Mouse (Mus musculus) neural tube, embryonic 13.5 days (tissue): ENCODE data around the gene Bzw1. TPM values are rescaled to one million over a fixed set of nuclear protein-coding genes. Genes with fewer than 3 reads are reported as not detected.

Experiments used
- ATAC-seq: fragments of 200-750 bp; cut with Nextera tagmentation; 2 replicates; pipeline ENCODE4 v1.8.0; 2017; ENCODE audit warnings: low read depth, mild to moderate bottlenecking, moderate TSS enrichment, moderate library complexity
- H3K27ac ChIP-seq: fragments of 300-500 bp; sonication (generic); replicated peaks from 2 replicates; pipeline ENCODE4 v1.5.1; 2015; ENCODE audit warnings: moderate library complexity, mild to moderate bottlenecking, inconsistent platforms
- H3K27me3 ChIP-seq: fragments of 300-500 bp; sonication (generic); 2 replicates; pipeline ENCODE4 v1.6.1; 2015; ENCODE audit warnings: mild to moderate bottlenecking, inconsistent platforms
- H3K36me3 ChIP-seq: fragments of 300-500 bp; sonication (generic); 2 replicates; pipeline ENCODE4 v1.6.1; 2015; ENCODE audit warnings: mild to moderate bottlenecking, inconsistent platforms
- H3K4me1 ChIP-seq: fragments of 300-500 bp; sonication (generic); replicated peaks from 2 replicates; pipeline ENCODE4 v1.6.1; 2015; ENCODE audit warnings: inconsistent platforms
- H3K4me2 ChIP-seq: fragments of 300-500 bp; sonication (generic); 2 replicates; pipeline ENCODE4 v1.6.1; 2015; ENCODE audit warnings: inconsistent platforms, mild to moderate bottlenecking, moderate library complexity
- H3K4me3 ChIP-seq: fragments of 300-500 bp; sonication (generic); 2 replicates; pipeline ENCODE4 v1.5.1; 2015; ENCODE audit warnings: mild to moderate bottlenecking, inconsistent platforms
- H3K9ac ChIP-seq: fragments of 300-500 bp; sonication (generic); 2 replicates; pipeline ENCODE4 v1.6.1; 2015; ENCODE audit warnings: moderate library complexity, mild to moderate bottlenecking, inconsistent platforms
- H3K9me3 ChIP-seq: fragments of 300-500 bp; sonication (generic); 2 replicates; pipeline ENCODE4 v1.6.1; 2016; ENCODE audit warnings: inconsistent platforms
- WGBS: fragments of 180-500 bp; shearing (Covaris S2); methylation state at CpG from one replicate; pipeline ENCODE4 v1.1.7; 2015; 5-methylcytosine and 5-hydroxymethylcytosine counted together
- polyA plus RNA-seq: library from polyadenylated mRNA; unstranded; fragments of >200 nt; fragmentation: Nextera tagmentation; extraction: Ambion mirVana; gene quantifications from 2 replicates; pipeline ENCODE4 v1.2.1, GENCODE M21; 2015

Bzw1 gene
- polyA plus RNA-seq, result 339 and 361 TPM in 2 replicates

DNA sequence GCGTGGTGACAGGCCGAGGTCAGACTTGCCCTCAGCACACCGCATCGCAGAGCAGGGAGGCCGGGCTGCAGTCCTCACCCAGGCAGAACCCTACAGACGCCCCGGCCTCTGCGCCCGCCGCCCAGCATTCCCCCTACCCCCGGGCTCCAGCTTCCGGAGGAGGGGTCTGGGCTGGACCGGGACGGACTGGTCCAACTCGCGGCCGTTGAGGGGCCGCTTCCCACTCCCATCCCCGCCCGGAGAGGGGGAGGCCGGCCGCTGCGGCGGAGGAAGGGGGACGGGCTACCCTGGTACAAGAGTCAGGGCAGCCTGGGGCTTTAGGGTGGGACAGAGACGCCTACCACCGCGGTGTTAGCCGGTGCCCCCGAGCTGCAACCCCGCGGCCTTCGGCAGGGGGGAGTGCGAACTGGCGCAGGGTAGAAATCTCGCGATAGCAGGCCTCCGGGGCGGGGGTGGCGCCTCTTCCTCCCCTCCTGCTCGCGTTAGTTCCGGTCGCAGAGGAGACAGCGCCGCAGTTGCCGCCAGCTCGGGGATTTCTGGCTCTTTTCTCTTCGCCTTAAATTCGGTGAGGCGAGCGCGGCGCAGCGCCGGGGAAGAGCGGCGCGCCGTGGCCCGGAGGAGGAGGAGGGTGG, at the start of gene Bzw1:
TSS of gene Bzw1 (plus strand) at position 247 of the 632 bp plus-strand sequence.
- Histone ChIP-seq H3K9ac (peak within 1 kb of the TSS; percentile 95), H3K27me3 (no peaks in the 10 kb centered on the region), H3K4me3 (peak within 1 kb of the TSS; percentile 97), H3K4me2 (peak within 1 kb of the TSS; percentile 92), H3K36me3 (peaks cover 28% of the 10 kb centered on the region), H3K27ac (peak within 1 kb of the TSS; percentile 99), H3K4me1 (peaks cover 29% of the 10 kb centered on the region), H3K9me3 (no peaks in the 10 kb centered on the region)
- peak; percentile 98 for ATAC-seq
- WGBS, result under 1% methylated on average over 46 of the region's 61 CpGs

DNA sequence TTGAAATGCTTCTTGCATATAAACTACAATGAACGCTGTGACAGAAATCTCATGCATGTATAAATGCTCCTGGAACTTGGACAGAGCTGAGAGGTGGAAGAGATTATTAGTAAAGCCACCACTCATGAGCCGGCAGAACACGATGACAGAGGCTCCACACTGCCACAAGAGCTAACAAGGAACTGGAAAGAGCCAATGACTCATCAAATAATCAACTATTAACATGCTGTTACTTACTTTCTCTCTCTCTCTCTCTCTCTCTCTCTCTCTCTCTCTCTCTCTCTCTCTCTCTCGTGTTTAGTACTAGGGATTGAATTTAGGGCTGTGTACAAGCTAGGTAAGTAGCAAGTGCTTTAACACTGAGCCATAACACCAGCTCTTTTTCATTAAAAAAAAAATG, 48.8 kb upstream of the Bzw1 start:
- Histone ChIP-seq H3K4me1 (no peaks in the 10 kb centered on the region; the same call in 1 of the 2 replicates), H3K36me3 (no peaks in the 10 kb centered on the region), H3K9me3 (no peaks in the 10 kb centered on the region), H3K27ac (no peak overlapping the region), H3K4me3 (no peak overlapping the region), H3K9ac (no peak overlapping the region), H3K27me3 (no peaks in the 10 kb centered on the region), H3K4me2 (no peak overlapping the region)
- WGBS, result 82% methylated on average over 4 of the region's 4 CpGs
- no peak for ATAC-seq

DNA sequence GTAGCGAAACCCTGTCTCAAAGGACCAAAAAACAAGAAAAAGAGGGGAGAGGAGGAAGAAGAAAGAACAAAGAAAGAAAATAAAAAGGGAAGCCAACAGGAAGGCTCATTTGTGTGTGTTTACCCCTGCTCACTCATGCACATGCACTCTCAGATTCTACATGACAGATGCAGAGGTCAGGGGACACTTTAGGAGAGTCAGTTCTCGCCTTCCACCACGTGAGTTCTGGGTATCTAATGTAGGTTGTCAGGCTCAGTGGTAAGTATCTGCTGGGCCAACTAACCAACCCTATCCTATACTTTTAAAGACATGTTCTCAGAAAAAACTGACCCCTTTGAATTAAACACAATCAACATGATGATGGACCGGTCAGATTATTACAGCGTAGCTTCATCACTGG, 48.1 kb upstream of the Bzw1 start:
- Histone ChIP-seq H3K4me3 (no peak overlapping the region), H3K9me3 (no peaks in the 10 kb centered on the region), H3K4me2 (no peak overlapping the region), H3K4me1 (no peaks in the 10 kb centered on the region; the same call in 1 of the 2 replicates), H3K36me3 (no peaks in the 10 kb centered on the region), H3K27ac (no peak overlapping the region), H3K9ac (no peak overlapping the region), H3K27me3 (no peaks in the 10 kb centered on the region)
- 88% methylated on average over 5 of the region's 5 CpGs for WGBS
- ATAC-seq, result no peak

DNA sequence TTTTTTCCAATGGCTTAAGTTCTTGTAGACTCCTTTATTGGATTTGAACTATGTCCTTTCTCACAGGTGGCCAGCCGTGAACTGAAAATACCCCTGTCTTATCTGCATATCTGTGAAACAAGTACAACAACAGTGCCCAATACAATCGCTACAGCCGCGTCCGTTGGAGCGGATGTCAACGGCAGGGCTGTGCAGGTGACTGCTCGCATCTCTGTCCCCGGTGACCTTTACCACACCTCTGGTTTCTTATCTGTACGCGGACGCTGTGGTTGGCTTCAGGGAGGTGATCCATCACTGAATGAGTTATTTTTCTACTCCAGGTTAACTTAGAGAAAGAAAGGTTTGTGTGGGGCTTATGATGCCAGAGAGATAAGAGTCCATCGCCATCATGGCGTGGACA, 46.5 kb upstream of the Bzw1 start:
- Histone ChIP-seq H3K4me2 (no peak overlapping the region), H3K36me3 (no peaks in the 10 kb centered on the region), H3K27me3 (no peaks in the 10 kb centered on the region), H3K4me1 (no peaks in the 10 kb centered on the region; the same call in 1 of the 2 replicates), H3K4me3 (no peak overlapping the region), H3K27ac (no peak overlapping the region), H3K9ac (no peak overlapping the region), H3K9me3 (no peaks in the 10 kb centered on the region)
- WGBS, result 94% methylated on average over 14 of the region's 14 CpGs
- ATAC-seq, result no peak

- H3K9me3 ChIP-seq, result no peaks in the 10 kb centered on the region
- no peak for ATAC-seq
- H3K36me3 ChIP-seq, result no peaks in the 10 kb centered on the region
- no peak overlapping the region for H3K9ac ChIP-seq
- WGBS, result 83% methylated on average over 6 of the region's 6 CpGs
- no peaks in the 10 kb centered on the region for H3K4me1 ChIP-seq
- no peak overlapping the region for H3K27ac ChIP-seq
- H3K4me2 ChIP-seq, result no peak overlapping the region
- H3K4me3 ChIP-seq, result no peak overlapping the region
- H3K27me3 ChIP-seq, result no peaks in the 10 kb centered on the region
These were observed 44.0 kb upstream of the Bzw1 start for GRCm38 (mm10) chr1:58348712-58349111.

DNA sequence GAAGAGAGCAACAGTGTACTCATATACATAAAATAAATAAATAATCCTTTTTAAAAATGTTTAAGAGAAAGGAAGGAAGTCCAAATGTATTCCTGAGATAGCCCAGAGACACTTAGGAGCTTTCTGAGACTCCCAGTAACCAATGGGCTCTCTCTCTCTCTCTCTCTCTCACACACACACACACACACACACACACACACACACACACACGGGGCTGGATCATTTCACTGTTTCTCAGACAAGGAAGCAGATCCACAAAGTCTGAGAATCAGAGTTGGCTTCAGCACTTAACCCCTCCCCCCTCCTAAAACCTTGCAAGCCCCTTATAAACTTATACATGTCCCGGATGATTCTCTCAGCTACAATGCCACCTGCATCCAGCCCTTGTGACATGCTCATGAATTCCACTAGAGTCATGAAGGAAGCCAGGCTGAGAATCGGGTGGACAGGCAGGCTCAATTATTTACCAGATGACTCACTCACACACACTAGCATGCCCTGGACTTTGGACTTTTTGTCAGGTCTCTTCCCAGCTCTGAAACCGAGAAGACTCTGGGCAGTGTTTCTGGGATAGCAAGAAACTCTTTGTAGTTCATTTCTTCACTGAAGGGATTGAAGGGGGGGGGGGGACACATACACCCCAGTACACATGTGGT, 39.3 kb upstream of the Bzw1 start:
- no peak overlapping the region for H3K9ac ChIP-seq
- ATAC-seq, result no peak
- no peaks in the 10 kb centered on the region for H3K9me3 ChIP-seq
- H3K36me3 ChIP-seq, result no peaks in the 10 kb centered on the region
- no peaks in the 10 kb centered on the region for H3K4me1 ChIP-seq
- no peak overlapping the region for H3K4me3 ChIP-seq
- H3K4me2 ChIP-seq, result no peak overlapping the region
- WGBS, result 68% methylated on average over 4 of the region's 4 CpGs
- H3K27ac ChIP-seq, result no peak overlapping the region
- H3K27me3 ChIP-seq, result no peaks in the 10 kb centered on the region

DNA sequence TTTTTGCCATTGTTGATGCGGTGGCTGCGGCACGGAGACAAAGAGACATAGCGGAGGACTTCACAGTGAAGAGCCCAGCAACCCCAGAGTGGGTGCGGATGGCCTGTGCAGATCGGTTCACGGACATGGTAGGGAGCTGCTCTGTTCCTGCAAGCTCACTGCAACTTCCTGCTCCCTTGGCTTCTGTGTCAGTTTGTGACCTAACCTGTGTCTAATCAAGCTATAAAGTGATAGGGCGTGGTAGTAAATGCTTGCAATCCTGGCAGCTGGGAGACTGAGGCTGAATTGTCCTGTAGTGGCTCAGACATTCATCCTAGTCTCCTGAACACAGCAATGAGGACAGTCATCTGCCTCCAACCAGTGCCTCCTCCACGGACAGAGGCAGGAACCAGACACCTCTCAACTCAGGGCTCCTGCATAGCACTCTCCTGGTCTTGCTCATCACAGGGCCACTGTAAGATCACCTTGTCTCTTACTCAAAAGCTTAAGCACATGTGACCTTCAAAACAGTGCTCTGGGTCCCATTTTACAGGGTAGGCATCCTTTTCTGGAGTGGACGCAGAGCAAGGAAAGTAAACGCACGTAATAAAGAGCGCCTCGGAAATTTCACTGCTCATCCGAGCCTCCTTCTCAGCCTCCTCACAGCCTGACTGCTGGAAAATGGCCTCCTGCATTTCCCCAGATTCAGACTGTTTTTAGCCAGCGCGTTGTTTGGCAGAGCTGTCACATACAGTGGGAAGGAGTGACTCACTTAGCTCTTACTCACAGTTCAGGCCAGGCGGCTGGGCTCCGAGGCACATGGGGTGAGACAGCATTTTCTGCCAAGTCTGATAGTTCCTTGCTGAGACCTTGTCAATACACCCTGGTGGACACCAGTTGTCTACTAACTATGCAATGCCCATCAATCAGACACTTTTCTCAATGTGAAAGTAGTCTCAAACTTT, 33.5 kb upstream of the Bzw1 start:
- Histone ChIP-seq H3K4me1 (no peaks in the 10 kb centered on the region), H3K36me3 (no peaks in the 10 kb centered on the region), H3K4me2 (no peak overlapping the region), H3K9me3 (no peaks in the 10 kb centered on the region), H3K4me3 (no peak overlapping the region), H3K27me3 (no peaks in the 10 kb centered on the region), H3K27ac (no peak overlapping the region), H3K9ac (no peak overlapping the region)
- ATAC-seq, result no peak
- WGBS, result 74% methylated on average over 19 of the region's 19 CpGs

DNA sequence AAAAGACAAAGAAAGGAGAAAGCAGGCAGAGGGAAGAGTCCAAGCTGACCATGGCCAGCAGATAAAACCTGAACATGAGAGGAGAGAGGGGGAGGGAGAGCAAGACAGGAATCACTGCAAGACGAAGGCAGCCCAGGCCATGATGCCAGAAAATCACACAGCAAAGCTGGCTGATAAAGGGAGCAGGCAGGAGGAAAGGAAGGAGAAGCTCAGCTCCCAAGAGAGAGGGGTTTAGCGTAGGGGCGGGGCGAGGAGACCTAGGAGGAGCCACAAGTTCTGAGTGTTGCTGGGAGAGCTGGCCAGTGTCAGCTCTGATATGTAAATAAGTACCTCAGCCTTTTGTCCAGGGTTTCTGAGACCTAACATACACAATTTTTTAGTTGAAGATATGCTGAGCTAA, 30.4 kb upstream of the Bzw1 start:
- Histone ChIP-seq H3K9ac (no peak overlapping the region), H3K27me3 (no peaks in the 10 kb centered on the region), H3K9me3 (no peaks in the 10 kb centered on the region), H3K4me1 (no peaks in the 10 kb centered on the region), H3K4me3 (no peak overlapping the region), H3K27ac (no peak overlapping the region), H3K36me3 (no peaks in the 10 kb centered on the region), H3K4me2 (no peak overlapping the region)
- WGBS, result 72% methylated on average over 4 of the region's 4 CpGs
- ATAC-seq, result no peak

DNA sequence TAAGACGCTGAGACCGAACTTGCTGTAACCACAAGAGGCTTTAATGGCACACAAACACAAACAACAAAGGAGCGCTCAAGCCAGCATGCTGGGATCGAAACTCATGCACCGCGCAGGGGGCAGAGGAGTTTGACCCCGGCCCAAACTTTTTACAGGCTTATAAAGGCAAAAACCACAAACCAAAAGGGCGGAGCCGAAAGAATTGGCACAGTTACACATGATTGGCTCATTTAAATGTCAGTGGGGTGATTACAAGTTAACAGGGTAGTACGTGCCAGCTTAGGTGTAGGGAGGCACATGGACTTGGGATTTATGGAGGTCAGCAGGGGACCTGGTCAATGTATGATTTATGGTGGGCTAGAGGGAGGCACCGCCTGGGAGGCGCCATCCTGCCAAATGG, 28.1 kb upstream of the Bzw1 start:
- Histone ChIP-seq H3K9me3 (no peaks in the 10 kb centered on the region), H3K36me3 (no peaks in the 10 kb centered on the region), H3K4me3 (no peak overlapping the region), H3K9ac (no peak overlapping the region), H3K4me1 (no peaks in the 10 kb centered on the region), H3K4me2 (no peak overlapping the region), H3K27me3 (no peaks in the 10 kb centered on the region), H3K27ac (no peak overlapping the region)
- no peak for ATAC-seq
- 82% methylated on average over 12 of the region's 12 CpGs for WGBS

DNA sequence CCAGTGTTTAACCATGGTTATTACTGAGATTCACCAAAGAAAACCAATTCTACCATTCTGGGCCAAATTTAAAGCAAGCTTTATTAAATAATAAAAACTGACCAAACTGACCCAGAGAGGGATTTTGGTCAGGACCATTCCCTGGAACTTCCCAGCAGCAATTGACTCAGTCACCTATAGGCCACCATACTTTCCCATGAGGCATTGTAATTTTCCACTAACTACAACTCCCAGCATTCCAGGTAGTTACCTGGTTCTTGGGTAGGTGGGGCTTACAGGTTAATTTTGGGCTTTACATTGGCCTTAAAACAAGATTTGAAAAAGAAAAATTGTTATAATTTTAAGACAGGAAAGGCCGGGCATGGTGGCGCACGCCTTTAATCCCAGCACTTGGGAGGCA, 26.9 kb upstream of the Bzw1 start:
- Histone ChIP-seq H3K27me3 (no peaks in the 10 kb centered on the region), H3K27ac (no peak overlapping the region), H3K9me3 (no peaks in the 10 kb centered on the region), H3K36me3 (no peaks in the 10 kb centered on the region), H3K4me3 (no peak overlapping the region), H3K9ac (no peak overlapping the region), H3K4me1 (no peaks in the 10 kb centered on the region), H3K4me2 (no peak overlapping the region)
- WGBS, result 94% methylated on average over 3 of the region's 3 CpGs
- ATAC-seq, result no peak

DNA sequence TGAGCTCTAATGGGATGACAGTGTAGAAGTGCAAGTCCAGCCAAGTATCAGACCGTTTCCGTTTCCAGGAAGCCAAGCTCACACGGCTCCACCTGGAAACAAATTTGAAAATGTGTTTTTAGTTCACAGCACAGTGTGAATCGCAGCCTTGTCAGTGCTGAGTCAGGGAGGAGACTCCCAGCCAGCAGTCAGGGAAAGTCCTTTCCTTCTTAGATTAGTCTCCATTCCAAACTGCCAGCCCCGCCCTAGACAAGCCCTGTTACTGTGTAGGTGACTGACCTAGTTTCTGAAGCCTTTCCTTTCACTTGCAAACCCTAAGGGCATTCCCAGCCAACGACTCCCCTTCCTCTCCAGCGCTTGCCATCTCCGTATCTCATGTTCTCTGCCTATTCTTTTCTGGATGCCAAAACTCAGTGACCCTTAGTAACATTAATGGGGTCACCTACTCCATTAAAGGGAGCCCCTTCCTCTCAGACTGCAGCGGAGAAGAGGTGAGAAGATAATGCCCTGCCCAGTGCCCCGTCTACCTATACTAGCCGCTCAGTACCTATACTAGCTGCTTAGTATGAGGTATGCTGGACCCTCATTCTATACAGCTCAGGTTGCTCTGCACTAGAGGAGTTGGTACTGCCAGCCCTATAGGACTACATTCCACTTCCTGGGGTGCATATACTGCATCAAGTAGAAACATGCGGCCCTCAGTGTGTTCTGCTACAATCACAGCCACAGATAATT, 25.8 kb upstream of the Bzw1 start:
- Histone ChIP-seq H3K9ac (no peak overlapping the region), H3K4me2 (no peak overlapping the region), H3K27ac (no peak overlapping the region), H3K27me3 (no peaks in the 10 kb centered on the region), H3K4me1 (no peaks in the 10 kb centered on the region), H3K9me3 (no peaks in the 10 kb centered on the region), H3K4me3 (no peak overlapping the region), H3K36me3 (no peaks in the 10 kb centered on the region)
- WGBS, result 79% methylated on average over 12 of the region's 12 CpGs
- no peak for ATAC-seq

GRCm38 (mm10) chr1:58369716-58370115, 23.0 kb upstream of the Bzw1 start:
- Histone ChIP-seq H3K4me2 (no peak overlapping the region), H3K27ac (no peak overlapping the region), H3K9me3 (no peaks in the 10 kb centered on the region), H3K4me1 (no peaks in the 10 kb centered on the region), H3K36me3 (no peaks in the 10 kb centered on the region), H3K9ac (no peak overlapping the region), H3K27me3 (no peaks in the 10 kb centered on the region), H3K4me3 (no peak overlapping the region)
- WGBS, result 78% methylated on average over 2 of the region's 2 CpGs
- no peak for ATAC-seq
